Mouse (Mus musculus) lung, embryonic 15.5 days (tissue): ENCODE measurements around the gene Coq8a. TPM values are rescaled to one million over a fixed set of nuclear protein-coding genes. Genes with fewer than 3 reads are reported as not detected.
A peak's percentile ranks its signal among the peaks of the same experiment; 100 is the strongest.

Experiments
- ATAC-seq: fragments of 200-750 bp; cut with Nextera tagmentation; 2 replicates; pipeline ENCODE4 v1.8.0; 2017; ENCODE audit warnings: moderate number of reproducible peaks, borderline replicate concordance; ENCODE audit not compliant: low FRiP score, low TSS enrichment; ENCODE audit errors: extremely low read depth
- H3K27ac ChIP-seq: fragments of 300-500 bp; sonication (generic); 2 replicates; pipeline ENCODE4 v1.5.1; 2015; ENCODE audit warnings: moderate library complexity, mild to moderate bottlenecking, inconsistent platforms
- H3K27me3 ChIP-seq: fragments of 300-500 bp; sonication (generic); 2 replicates; pipeline ENCODE4 v1.6.1; 2015; ENCODE audit warnings: inconsistent platforms
- H3K36me3 ChIP-seq: fragments of 300-500 bp; sonication (generic); 2 replicates; pipeline ENCODE4 v1.6.1; 2015; ENCODE audit warnings: inconsistent platforms
- H3K4me1 ChIP-seq: fragments of 300-500 bp; sonication (generic); 2 replicates; pipeline ENCODE4 v1.6.1; 2015; ENCODE audit warnings: inconsistent platforms
- H3K4me2 ChIP-seq: fragments of 300-500 bp; sonication (generic); 2 replicates; pipeline ENCODE4 v1.6.1; 2015; ENCODE audit warnings: inconsistent platforms, mild to moderate bottlenecking, moderate library complexity
- H3K4me3 ChIP-seq: fragments of 300-500 bp; sonication (generic); 2 replicates; pipeline ENCODE4 v1.5.1; 2015; ENCODE audit warnings: mild to moderate bottlenecking, inconsistent platforms
- H3K9ac ChIP-seq: fragments of 300-500 bp; sonication (generic); 2 replicates; pipeline ENCODE4 v1.6.1; 2015; ENCODE audit warnings: inconsistent platforms
- H3K9me3 ChIP-seq: fragments of 300-500 bp; sonication (generic); 2 replicates; pipeline ENCODE4 v1.6.1; 2016; ENCODE audit warnings: inconsistent platforms
- WGBS: fragments of 180-500 bp; shearing (Covaris S2); methylation state at CpG from one replicate; pipeline ENCODE4 v1.1.7; 2015; 5-methylcytosine and 5-hydroxymethylcytosine counted together
- polyA plus RNA-seq: library from polyadenylated mRNA; unstranded; fragments of >200 nt; fragmentation: Nextera tagmentation; extraction: Ambion mirVana; gene quantifications from 2 replicates; pipeline ENCODE4 v1.2.1, GENCODE M21; 2015

Coq8a gene
- polyA plus RNA-seq = 8.3 and 9.3 TPM in 2 replicates

GRCm38 (mm10) chr1:180198959-180199714 is at the start of gene Coq8a:
TSS of gene Coq8a (minus strand) at chr1:180199602.
- Histone ChIP-seq H3K4me1 (peaks cover 8% of the 10 kb centered on the region; the same call in 1 of the 2 replicates), H3K27me3 (no peaks in the 10 kb centered on the region), H3K36me3 (no peaks in the 10 kb centered on the region), H3K9me3 (no peaks in the 10 kb centered on the region), H3K27ac (no peak within 1 kb of the TSS), H3K4me3 (no peak within 1 kb of the TSS), H3K9ac (no peak within 1 kb of the TSS), H3K4me2 (no peak within 1 kb of the TSS)
- 58% methylated on average over 4 of the region's 4 CpGs for WGBS
- no peak for ATAC-seq

DNA sequence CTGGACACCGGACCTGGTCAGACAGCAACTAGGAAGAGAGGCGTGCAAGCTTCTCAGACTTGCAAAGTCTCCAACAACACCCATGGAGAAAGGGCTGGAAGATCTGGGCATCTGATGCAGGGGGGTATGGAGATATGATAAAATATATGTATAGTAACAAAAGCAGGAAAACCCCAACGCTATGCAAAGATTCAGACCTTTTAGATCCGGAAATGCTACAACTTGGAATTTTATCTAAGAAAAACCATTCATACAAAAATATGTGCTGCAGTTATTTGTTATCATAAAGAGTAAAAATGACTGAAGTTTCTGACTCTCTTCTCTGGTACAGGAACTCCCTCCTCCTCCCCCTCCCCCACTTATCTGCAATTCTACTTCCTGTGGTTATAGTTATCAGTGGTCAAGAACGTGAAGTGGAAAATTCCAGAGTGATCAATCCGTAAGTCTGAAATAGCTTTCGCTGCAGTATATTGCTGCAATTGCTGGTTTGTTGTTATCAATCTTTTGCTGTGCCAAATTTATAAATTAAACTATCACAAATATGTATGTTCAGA is 49.3 kb upstream of the Coq8a start:
- ATAC-seq = no peak
- Histone ChIP-seq H3K27me3 (no peaks in the 10 kb centered on the region), H3K4me1 (peaks cover 7% of the 10 kb centered on the region), H3K9me3 (no peaks in the 10 kb centered on the region), H3K4me3 (no peak overlapping the region), H3K36me3 (no peaks in the 10 kb centered on the region), H3K4me2 (no peak overlapping the region), H3K27ac (no peak overlapping the region), H3K9ac (no peak overlapping the region)
- 50% methylated on average over 7 of the region's 7 CpGs for WGBS

DNA sequence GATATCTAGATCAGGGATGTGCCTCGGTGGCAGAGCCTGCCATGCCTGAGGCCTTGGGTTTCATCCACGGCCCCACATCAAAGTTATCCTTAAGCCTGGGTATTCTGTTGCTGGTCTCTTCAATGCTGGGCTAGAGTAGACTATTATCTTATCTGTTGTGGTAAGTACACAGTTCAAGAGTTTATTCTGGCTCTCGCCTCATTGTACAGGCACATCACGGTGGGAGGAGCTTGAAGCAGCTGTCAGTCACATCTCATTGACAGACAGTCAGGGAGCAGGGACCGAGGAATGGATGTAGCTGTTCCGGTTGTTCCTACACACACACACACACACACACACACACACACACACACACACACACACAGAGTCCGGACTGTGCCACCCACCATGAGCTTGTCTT is 48.5 kb upstream of the Coq8a start:
- H3K9me3 ChIP-seq = no peaks in the 10 kb centered on the region
- H3K4me1 ChIP-seq = peaks cover 7% of the 10 kb centered on the region
- 53% methylated on average over 7 of the region's 7 CpGs for WGBS
- no peak overlapping the region for H3K4me2 ChIP-seq
- H3K36me3 ChIP-seq = no peaks in the 10 kb centered on the region
- H3K27ac ChIP-seq = no peak overlapping the region
- no peak for ATAC-seq
- H3K4me3 ChIP-seq = no peak overlapping the region
- no peak overlapping the region for H3K9ac ChIP-seq
- no peaks in the 10 kb centered on the region for H3K27me3 ChIP-seq

DNA sequence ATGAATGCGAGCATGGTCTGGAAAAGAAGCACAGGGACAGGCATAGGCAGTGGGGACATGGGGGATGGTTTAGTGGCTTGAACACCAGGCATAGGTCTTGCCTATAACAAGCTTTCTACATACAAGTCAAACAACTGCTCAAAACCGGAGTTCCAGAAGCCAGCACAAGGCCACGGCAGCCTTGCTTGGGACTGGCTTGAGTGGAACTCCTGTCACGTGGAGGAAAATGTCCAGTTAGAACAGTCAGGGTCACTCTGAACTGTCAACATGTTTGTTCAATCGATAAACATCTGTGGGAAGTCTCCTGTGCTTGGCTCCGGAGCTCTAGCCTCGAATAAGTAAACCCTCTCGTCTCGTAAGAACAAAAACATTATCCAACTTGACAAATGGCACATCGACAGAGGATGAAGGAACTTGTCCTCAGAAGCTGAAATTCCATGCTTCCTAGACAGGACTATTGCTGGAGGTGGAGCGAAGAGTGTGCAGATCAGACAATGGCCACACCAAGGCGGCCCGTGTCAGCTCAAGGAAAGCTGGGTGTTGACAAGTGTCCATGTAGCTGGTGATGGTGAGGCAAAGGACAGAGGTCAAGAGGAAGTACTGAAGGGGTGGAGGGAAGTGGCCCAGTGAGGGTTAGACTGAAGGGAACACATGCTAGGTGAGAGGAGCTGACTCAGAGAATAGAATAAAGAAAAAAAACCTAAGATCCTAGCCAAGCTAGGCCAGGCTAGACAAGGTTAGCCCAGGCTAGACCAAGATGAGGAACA is 46.5 kb upstream of the Coq8a start:
- no peaks in the 10 kb centered on the region for H3K9me3 ChIP-seq
- no peak overlapping the region for H3K4me2 ChIP-seq
- H3K9ac ChIP-seq = no peak overlapping the region
- no peak overlapping the region for H3K4me3 ChIP-seq
- peaks cover 7% of the 10 kb centered on the region for H3K4me1 ChIP-seq
- 49% methylated on average over 13 of the region's 13 CpGs for WGBS
- H3K36me3 ChIP-seq = no peaks in the 10 kb centered on the region
- H3K27ac ChIP-seq = no peak overlapping the region
- ATAC-seq = no peak
- no peaks in the 10 kb centered on the region for H3K27me3 ChIP-seq

GRCm38 (mm10) chr1:180231729-180232128 is 32.3 kb upstream of the Coq8a start:
- peaks cover under 1% of the 10 kb centered on the region; the same call in 1 of the 2 replicates for H3K4me1 ChIP-seq
- 66% methylated on average over 3 of the region's 3 CpGs for WGBS
- H3K9ac ChIP-seq = no peak overlapping the region
- H3K9me3 ChIP-seq = no peaks in the 10 kb centered on the region
- H3K27me3 ChIP-seq = no peaks in the 10 kb centered on the region
- H3K36me3 ChIP-seq = no peaks in the 10 kb centered on the region
- no peak overlapping the region for H3K4me2 ChIP-seq
- ATAC-seq = no peak
- H3K27ac ChIP-seq = no peak overlapping the region
- H3K4me3 ChIP-seq = no peak overlapping the region

DNA sequence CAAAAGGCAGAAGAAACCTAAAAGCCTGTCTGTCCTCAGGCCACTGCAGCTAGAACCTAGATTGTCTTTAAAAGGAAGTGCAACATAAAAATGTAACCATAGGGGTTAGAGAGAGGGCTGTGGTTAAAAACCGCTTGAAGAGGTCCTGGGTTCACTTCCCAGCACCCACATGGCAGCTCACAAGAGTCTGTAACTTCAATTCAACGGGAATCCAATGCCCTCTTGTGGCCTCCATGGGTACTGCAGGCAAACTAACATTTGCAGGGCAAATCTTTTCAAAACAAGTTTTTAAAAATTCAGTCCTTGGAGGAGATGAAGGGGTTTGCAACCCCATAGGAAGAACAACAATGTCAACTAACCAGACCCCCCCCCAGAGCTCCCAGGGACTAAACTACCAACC is 31.2 kb upstream of the Coq8a start:
- no peak for ATAC-seq
- Histone ChIP-seq H3K9me3 (no peaks in the 10 kb centered on the region), H3K4me2 (no peak overlapping the region), H3K9ac (no peak overlapping the region), H3K4me1 (peaks cover 6% of the 10 kb centered on the region; the same call in 1 of the 2 replicates), H3K27ac (no peak overlapping the region), H3K27me3 (no peaks in the 10 kb centered on the region), H3K36me3 (no peaks in the 10 kb centered on the region), H3K4me3 (no peak overlapping the region)
- WGBS = 31% methylated on average over 2 of the region's 2 CpGs

DNA sequence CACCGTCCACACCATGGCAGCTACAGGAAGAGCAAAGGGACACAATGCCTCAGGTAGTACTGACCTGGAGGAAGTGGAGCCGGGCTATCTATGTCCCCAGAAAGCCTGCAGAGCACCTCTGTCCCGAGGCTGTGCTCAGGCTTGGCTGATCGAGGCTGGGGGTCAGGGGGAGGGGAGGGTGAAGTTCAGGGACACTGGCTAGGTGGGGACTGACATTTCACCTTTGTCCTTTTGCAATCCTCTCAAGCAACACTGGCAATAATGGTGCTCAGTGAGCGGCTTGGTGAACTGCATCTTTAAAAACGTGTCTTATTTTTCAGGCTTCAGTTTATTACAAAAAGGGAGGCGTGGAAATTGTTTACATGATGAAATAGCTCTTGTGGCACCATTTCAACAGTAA is 30.5 kb upstream of the Coq8a start:
- Histone ChIP-seq H3K4me2 (no peak overlapping the region), H3K27ac (no peak overlapping the region), H3K27me3 (no peaks in the 10 kb centered on the region), H3K4me1 (peaks cover 6% of the 10 kb centered on the region; the same call in 1 of the 2 replicates), H3K4me3 (no peak overlapping the region), H3K36me3 (no peaks in the 10 kb centered on the region), H3K9me3 (no peaks in the 10 kb centered on the region), H3K9ac (no peak overlapping the region)
- ATAC-seq = no peak
- WGBS = 69% methylated on average over 7 of the region's 7 CpGs

DNA sequence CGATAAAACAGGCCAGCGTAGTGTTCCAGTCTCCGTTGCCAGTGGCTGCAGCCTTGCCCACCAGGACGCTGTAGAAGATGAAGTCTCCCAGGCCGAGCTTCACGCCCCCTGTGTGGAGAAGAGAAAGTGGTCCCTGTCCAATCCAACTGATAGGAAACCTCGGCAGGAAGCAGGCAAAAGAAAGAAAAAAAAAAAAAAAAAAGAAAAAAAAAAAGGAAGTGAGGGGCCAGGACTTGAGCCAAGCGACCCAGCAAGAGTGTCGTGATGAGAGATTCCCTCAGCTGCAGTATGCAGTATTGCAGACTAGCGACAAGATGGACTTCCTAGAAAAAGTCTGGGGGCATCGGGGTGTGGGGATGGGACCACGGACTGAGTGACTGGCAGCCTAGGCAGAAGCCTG is 29.5 kb upstream of the Coq8a start:
- Histone ChIP-seq H3K9ac (no peak overlapping the region), H3K4me1 (peaks cover 6% of the 10 kb centered on the region; the same call in 1 of the 2 replicates), H3K9me3 (no peaks in the 10 kb centered on the region), H3K27ac (no peak overlapping the region), H3K36me3 (no peaks in the 10 kb centered on the region), H3K4me2 (no peak overlapping the region), H3K4me3 (no peak overlapping the region), H3K27me3 (no peaks in the 10 kb centered on the region)
- ATAC-seq = no peak
- WGBS = 68% methylated on average over 12 of the region's 12 CpGs

DNA sequence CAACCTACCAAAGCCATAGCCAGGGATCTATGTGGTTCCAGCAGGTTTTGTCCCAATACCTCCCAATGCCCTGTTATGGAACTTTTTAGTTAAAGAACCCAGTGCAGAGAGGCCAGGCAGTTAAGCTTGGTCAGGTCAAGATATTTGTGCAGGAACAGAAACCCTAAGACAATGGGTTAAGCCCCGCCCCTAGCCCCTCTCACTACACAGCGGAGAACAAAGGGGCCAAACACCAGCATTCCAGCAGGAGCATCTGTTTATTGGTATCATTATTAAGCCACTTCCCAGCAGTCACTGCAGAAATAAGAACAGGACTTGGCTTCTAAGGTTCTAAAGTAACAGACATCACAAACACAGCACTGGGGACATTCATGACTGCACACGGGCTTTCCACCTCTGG is 27.4 kb upstream of the Coq8a start:
- Histone ChIP-seq H3K9ac (no peak overlapping the region), H3K4me3 (no peak overlapping the region), H3K4me1 (peaks cover 6% of the 10 kb centered on the region; the same call in 1 of the 2 replicates), H3K9me3 (no peaks in the 10 kb centered on the region), H3K27me3 (no peaks in the 10 kb centered on the region), H3K36me3 (no peaks in the 10 kb centered on the region), H3K27ac (peak overlapping the region; percentile 65), H3K4me2 (peak overlapping the region; percentile 64)
- no peak for ATAC-seq
- WGBS = 73% methylated on average over 3 of the region's 3 CpGs

- Histone ChIP-seq H3K4me1 (peaks cover 6% of the 10 kb centered on the region; the same call in 1 of the 2 replicates), H3K27ac (peak overlapping the region; percentile 65), H3K4me3 (peak overlapping the region; percentile 41), H3K27me3 (no peaks in the 10 kb centered on the region), H3K9ac (0 out of 2 replicates have a peak overlapping the region, but pooled peaks have one; percentile 13), H3K4me2 (peak overlapping the region; percentile 64), H3K9me3 (no peaks in the 10 kb centered on the region), H3K36me3 (no peaks in the 10 kb centered on the region)
- 4% methylated on average over 12 of the region's 12 CpGs for WGBS
- peak; percentile 11; the same call in 1 of the 2 replicates for ATAC-seq
Observed at GRCm38 (mm10) chr1:180226221-180226713, 26.9 kb upstream of the Coq8a start.

GRCm38 (mm10) chr1:180225500-180226220 is 26.3 kb upstream of the Coq8a start:
- WGBS = 13% methylated on average over 21 of the region's 21 CpGs
- Histone ChIP-seq H3K4me1 (peaks cover 6% of the 10 kb centered on the region; the same call in 1 of the 2 replicates), H3K27ac (peak overlapping the region; percentile 65; the same call in 1 of the 2 replicates), H3K27me3 (no peaks in the 10 kb centered on the region), H3K36me3 (no peaks in the 10 kb centered on the region), H3K4me3 (peak overlapping the region; percentile 41), H3K9me3 (no peaks in the 10 kb centered on the region), H3K4me2 (peak overlapping the region; percentile 64), H3K9ac (0 out of 2 replicates have a peak overlapping the region, but pooled peaks have one; percentile 13)
- peak; percentile 78; the same call in 1 of the 2 replicates for ATAC-seq
